Mouse (Mus musculus) embryonic facial prominence, embryonic 11.5 days (tissue): ENCODE results near the gene Klhl29. TPM values are rescaled to one million over a fixed set of nuclear protein-coding genes. Genes with fewer than 3 reads are reported as not detected.

Experiments
- ATAC-seq: fragments of 200-750 bp; cut with Nextera tagmentation; replicated peaks from 2 replicates; pipeline ENCODE4 v1.8.0; 2017; ENCODE audit warnings: low read depth; ENCODE audit not compliant: insufficient number of reproducible peaks, low FRiP score, low TSS enrichment
- DNase-seq: peaks from one replicate; pipeline ENCODE4 v3.0.0-alpha.2; 2015; ENCODE audit warnings: low spot score
- H3K27ac ChIP-seq: fragments of 300-500 bp; sonication (generic); replicated peaks from 2 replicates; pipeline ENCODE4 v1.5.1; 2014; ENCODE audit warnings: mild to moderate bottlenecking, low read depth, low read length, control low read depth
- H3K27me3 ChIP-seq: fragments of 300-500 bp; sonication (generic); 2 replicates; pipeline ENCODE4 v1.6.1; 2014; ENCODE audit warnings: mild to moderate bottlenecking, low read length, moderate library complexity, mixed read lengths; ENCODE audit not compliant: control insufficient read depth, insufficient read depth
- H3K36me3 ChIP-seq: fragments of 300-500 bp; sonication (generic); replicated peaks from 2 replicates; pipeline ENCODE4 v1.6.1; 2014; ENCODE audit warnings: low read depth, mild to moderate bottlenecking, low read length, moderate library complexity, mixed read lengths; ENCODE audit not compliant: control insufficient read depth, insufficient read depth
- H3K4me1 ChIP-seq: fragments of 300-500 bp; sonication (generic); 2 replicates; pipeline ENCODE4 v1.6.1; 2014; ENCODE audit warnings: low read length, mixed read lengths; ENCODE audit not compliant: control insufficient read depth, insufficient read depth
- H3K4me2 ChIP-seq: fragments of 300-500 bp; sonication (generic); 2 replicates; pipeline ENCODE4 v1.6.1; 2014; ENCODE audit warnings: low read depth, mild to moderate bottlenecking, control low read depth, low read length, moderate library complexity
- H3K4me3 ChIP-seq: fragments of 300-500 bp; sonication (generic); 2 replicates; pipeline ENCODE4 v1.5.1; 2014; ENCODE audit warnings: low read depth, low read length, control low read depth
- H3K9ac ChIP-seq: fragments of 300-500 bp; sonication (generic); replicated peaks from 2 replicates; pipeline ENCODE4 v1.6.1; 2014; ENCODE audit warnings: mild to moderate bottlenecking, control low read depth, low read length
- H3K9me3 ChIP-seq: fragments of 300-500 bp; sonication (generic); replicated peaks from 2 replicates; pipeline ENCODE4 v1.6.1; 2016; ENCODE audit warnings: mild to moderate bottlenecking, low read length, inconsistent platforms, mixed read lengths; ENCODE audit not compliant: control insufficient read depth
- WGBS: fragments of 180-500 bp; shearing (Covaris S2); extraction: QIAGEN DNeasy Blood & Tissue Kit; methylation state at CpG from one replicate; pipeline ENCODE4 v1.1.7; 2014; 5-methylcytosine and 5-hydroxymethylcytosine counted together
- polyA plus RNA-seq: library from polyadenylated mRNA; unstranded; fragments of >200 nt; fragmentation: Nextera tagmentation; extraction: Ambion mirVana; gene quantifications from 2 replicates; pipeline ENCODE4 v1.2.1, GENCODE M21; 2014

The Klhl29 gene
- polyA plus RNA-seq, 1 experiment from 2014 or later, result 1.9 TPM

GRCm38 (mm10) chr12:5073191-5073590 is 302.3 kb downstream of the Klhl29 start:
- Histone ChIP-seq H3K4me2 (no peak overlapping the region), H3K36me3 (no peaks in the 10 kb centered on the region), H3K9me3 (no peaks in the 10 kb centered on the region), H3K4me3 (no peak overlapping the region), H3K27ac (no peak overlapping the region), H3K9ac (no peak overlapping the region), H3K4me1 (no peaks in the 10 kb centered on the region), H3K27me3 (no peaks in the 10 kb centered on the region)
- DNase-seq, result no peak
- no peak for ATAC-seq
- WGBS, result 92% methylated on average over 12 of the region's 12 CpGs

- no peaks in the 10 kb centered on the region for H3K4me1 ChIP-seq
- H3K4me2 ChIP-seq, result no peak overlapping the region
- no peak overlapping the region for H3K9ac ChIP-seq
- WGBS, result 87% methylated on average over 3 of the region's 3 CpGs
- H3K27me3 ChIP-seq, result no peaks in the 10 kb centered on the region
- H3K4me3 ChIP-seq, result no peak overlapping the region
- no peak for DNase-seq
- no peak for ATAC-seq
- no peak overlapping the region for H3K27ac ChIP-seq
- no peaks in the 10 kb centered on the region for H3K9me3 ChIP-seq
- no peaks in the 10 kb centered on the region for H3K36me3 ChIP-seq
These were observed 305.4 kb downstream of the Klhl29 start for GRCm38 (mm10) chr12:5070131-5070530.

GRCm38 (mm10) chr12:5067590-5067989 is 307.9 kb downstream of the Klhl29 start:
- Histone ChIP-seq H3K27ac (no peak overlapping the region), H3K36me3 (no peaks in the 10 kb centered on the region), H3K4me1 (no peaks in the 10 kb centered on the region), H3K27me3 (no peaks in the 10 kb centered on the region), H3K9me3 (no peaks in the 10 kb centered on the region), H3K9ac (no peak overlapping the region), H3K4me2 (no peak overlapping the region), H3K4me3 (no peak overlapping the region)
- 58% methylated on average over 3 of the region's 3 CpGs for WGBS
- DNase-seq (no peak), ATAC-seq (no peak)

- Histone ChIP-seq H3K4me1 (no peaks in the 10 kb centered on the region), H3K4me2 (no peak overlapping the region), H3K36me3 (no peaks in the 10 kb centered on the region), H3K9ac (no peak overlapping the region), H3K27ac (no peak overlapping the region), H3K9me3 (peaks cover 6% of the 10 kb centered on the region), H3K27me3 (no peaks in the 10 kb centered on the region), H3K4me3 (no peak overlapping the region)
- WGBS, result 92% methylated on average over 4 of the region's 4 CpGs
- DNase-seq (no peak), ATAC-seq (no peak)
These were observed 327.4 kb downstream of the Klhl29 start for GRCm38 (mm10) chr12:5048104-5048503.

- Histone ChIP-seq H3K27me3 (no peaks in the 10 kb centered on the region), H3K36me3 (no peaks in the 10 kb centered on the region), H3K9me3 (no peaks in the 10 kb centered on the region), H3K4me3 (no peak overlapping the region), H3K4me2 (no peak overlapping the region), H3K4me1 (no peaks in the 10 kb centered on the region), H3K27ac (no peak overlapping the region), H3K9ac (no peak overlapping the region)
- no peak for DNase-seq
- no peak for ATAC-seq
- 89% methylated on average over 15 of the region's 15 CpGs for WGBS
These were observed 331.3 kb downstream of the Klhl29 start for GRCm38 (mm10) chr12:5044141-5044540.

GRCm38 (mm10) chr12:5038008-5038407 is 337.5 kb downstream of the Klhl29 start:
- no peak for ATAC-seq
- H3K9ac ChIP-seq, result no peak overlapping the region
- no peak overlapping the region for H3K4me2 ChIP-seq
- no peaks in the 10 kb centered on the region for H3K9me3 ChIP-seq
- H3K4me3 ChIP-seq, result no peak overlapping the region
- WGBS, result 100% methylated on average over 2 of the region's 2 CpGs
- H3K27ac ChIP-seq, result no peak overlapping the region
- H3K27me3 ChIP-seq, result no peaks in the 10 kb centered on the region
- H3K4me1 ChIP-seq, result no peaks in the 10 kb centered on the region
- H3K36me3 ChIP-seq, result peaks cover 4% of the 10 kb centered on the region; the same call in 1 of the 2 replicates
- no peak for DNase-seq

GRCm38 (mm10) chr12:5029035-5029434 is 346.4 kb downstream of the Klhl29 start:
- ATAC-seq (no peak), DNase-seq (no peak)
- Histone ChIP-seq H3K4me2 (no peak overlapping the region), H3K27ac (no peak overlapping the region), H3K36me3 (no peaks in the 10 kb centered on the region; the same call in 1 of the 2 replicates), H3K9ac (no peak overlapping the region), H3K27me3 (no peaks in the 10 kb centered on the region), H3K9me3 (no peaks in the 10 kb centered on the region), H3K4me3 (no peak overlapping the region), H3K4me1 (no peaks in the 10 kb centered on the region)
- 79% methylated on average over 5 of the region's 5 CpGs for WGBS
